Mouse (Mus musculus): ENCODE measurements around the gene Plcb4. TPM values are rescaled to one million over a fixed set of nuclear protein-coding genes. Genes with fewer than 3 reads are reported as not detected.
A peak's percentile ranks its signal among the peaks of the same experiment; 100 is the strongest.
"Not testable (repeated sequence)": the region's sequence is repeated elsewhere in the genome, so short reads cannot be mapped to it uniquely, and the experiment has no call there.

Plcb4 gene
- polyA plus RNA-seq, 1 experiment from 2014 or later, result 29.3 TPM

DNA sequence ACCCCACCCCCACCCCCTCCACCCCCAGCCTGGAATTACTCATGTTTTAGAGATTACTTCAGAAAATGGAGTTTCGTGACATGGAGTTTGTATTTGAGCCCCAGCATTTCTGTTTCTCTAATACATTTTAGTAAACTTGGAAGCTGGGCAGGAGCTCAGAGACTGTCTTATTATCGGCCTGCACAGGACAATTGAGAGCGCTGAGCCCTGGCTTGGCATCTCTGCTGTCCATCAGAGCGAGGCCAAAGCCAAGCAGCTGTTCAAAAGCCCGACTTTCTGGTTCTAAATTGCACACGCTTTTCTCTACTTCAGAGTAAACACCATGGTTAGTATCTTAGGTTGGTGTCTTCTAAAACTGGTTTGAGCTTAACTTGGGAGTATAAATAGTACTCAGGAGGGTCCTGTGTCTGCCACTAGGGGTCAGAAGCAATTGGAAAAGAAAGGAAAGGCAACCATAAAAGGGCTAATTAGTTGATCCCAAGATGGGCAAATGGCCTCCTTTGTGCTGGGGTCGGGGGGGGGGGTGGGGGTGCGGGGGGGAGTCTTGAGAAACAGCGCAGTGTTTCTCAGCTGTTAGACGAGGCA lies 75.2 kb downstream of the Plcb4 start:
- Histone ChIP-seq H3K4me1 (replicated peaks; ENCODE audit: control insufficient read depth, insufficient read depth, low read length) (no peaks in the 10 kb centered on the region), H3K36me3 (ENCODE audit: control insufficient read depth, insufficient read depth, low read length) (no peaks in the 10 kb centered on the region), H3K4me2 (replicated peaks; ENCODE audit: low read depth, low read length) (no peak overlapping the region), H3K9me3 (ENCODE audit: control insufficient read depth, low read length) (no peaks in the 10 kb centered on the region), H3K4me3 (ENCODE audit: low read depth, low read length) (no peak overlapping the region), H3K27me3 (ENCODE audit: control insufficient read depth, insufficient read depth, low read length) (no peaks in the 10 kb centered on the region), H3K27ac (ENCODE audit: low read depth, low read length) (no peak overlapping the region), H3K9ac (ENCODE audit: low read depth, low read length) (no peak overlapping the region)
- peak; percentile 38; the same call in 1 of the 2 replicates for ATAC-seq (ENCODE audit: low FRiP score)
- no peak for DNase-seq (ENCODE audit: low spot score)
- 44% methylated on average over 10 of the region's 10 CpGs for WGBS

DNA sequence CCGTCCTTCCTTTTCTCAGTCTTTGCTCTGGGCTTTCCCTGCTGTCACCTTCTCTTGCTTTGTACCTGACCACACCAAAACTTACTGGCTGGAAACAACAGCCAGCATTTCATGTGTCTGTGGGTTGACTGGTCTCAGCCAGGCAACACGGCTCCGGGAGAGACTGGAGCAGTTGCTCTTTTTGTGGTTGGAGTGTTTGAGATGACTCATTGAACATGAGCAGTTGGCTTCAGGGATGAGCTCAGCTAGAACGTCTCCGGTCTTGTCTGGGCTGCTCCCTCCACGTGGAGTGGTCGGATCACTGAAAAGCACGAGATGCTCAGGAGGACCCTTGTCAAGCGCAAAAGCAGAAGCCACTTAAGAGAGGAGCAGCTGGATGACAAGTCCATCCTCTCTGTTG lies 78.7 kb downstream of the Plcb4 start:
- Histone ChIP-seq H3K4me1 (replicated peaks; ENCODE audit: control insufficient read depth, insufficient read depth, low read length) (no peaks in the 10 kb centered on the region), H3K4me3 (ENCODE audit: low read depth, low read length) (no peak overlapping the region), H3K36me3 (ENCODE audit: control insufficient read depth, insufficient read depth, low read length) (no peaks in the 10 kb centered on the region), H3K9me3 (ENCODE audit: control insufficient read depth, low read length) (no peaks in the 10 kb centered on the region), H3K9ac (ENCODE audit: low read depth, low read length) (no peak overlapping the region), H3K27me3 (ENCODE audit: control insufficient read depth, insufficient read depth, low read length) (no peaks in the 10 kb centered on the region), H3K27ac (ENCODE audit: low read depth, low read length) (no peak overlapping the region), H3K4me2 (replicated peaks; ENCODE audit: low read depth, low read length) (no peak overlapping the region)
- no peak for ATAC-seq (ENCODE audit: low FRiP score)
- WGBS, result 83% methylated on average over 9 of the region's 9 CpGs
- DNase-seq (ENCODE audit: low spot score), result no peak

DNA sequence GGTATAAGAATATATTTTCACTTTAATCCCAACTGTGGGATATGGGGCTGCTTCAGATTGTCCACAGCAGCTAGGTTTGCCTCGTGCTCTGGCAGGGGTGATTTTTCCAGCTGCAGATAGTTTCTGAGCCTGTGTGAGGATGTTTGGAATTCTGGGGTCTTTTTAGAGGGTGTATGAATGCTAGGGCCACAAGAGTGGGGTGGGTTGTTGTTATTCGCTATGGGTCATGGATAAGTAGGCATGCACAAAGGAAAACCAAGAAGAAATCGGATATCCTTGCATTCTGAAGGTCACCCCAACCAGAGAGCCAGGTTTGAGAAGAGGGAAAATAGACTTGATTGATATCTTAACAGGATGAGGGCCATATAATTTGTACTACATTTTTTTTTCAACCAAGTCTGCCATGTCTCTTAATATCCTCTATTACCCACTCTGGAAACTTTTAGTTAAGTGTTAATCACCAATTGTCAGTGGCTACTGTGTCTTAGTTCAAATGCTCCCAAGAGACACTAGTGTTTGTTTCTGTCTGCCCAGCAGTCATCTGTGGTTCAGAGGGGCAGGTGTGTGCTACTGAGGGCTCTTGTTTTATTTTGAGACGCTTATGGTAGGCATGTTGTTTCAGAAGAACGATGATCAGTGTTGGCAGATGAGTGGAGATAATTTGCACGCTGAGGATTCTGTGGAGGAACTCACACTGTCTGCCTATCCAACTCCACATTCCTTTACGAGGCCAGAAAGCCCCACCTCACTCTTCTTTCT lies 79.4 kb downstream of the Plcb4 start:
- H3K4me2 ChIP-seq (replicated peaks; ENCODE audit: low read depth, low read length); ATAC-seq (ENCODE audit: low FRiP score); H3K36me3 ChIP-seq (ENCODE audit: control insufficient read depth, insufficient read depth, low read length); H3K9me3 ChIP-seq (ENCODE audit: control insufficient read depth, low read length); H3K27ac ChIP-seq (ENCODE audit: low read depth, low read length); DNase-seq (ENCODE audit: low spot score); H3K4me3 ChIP-seq (ENCODE audit: low read depth, low read length); H3K4me1 ChIP-seq (replicated peaks; ENCODE audit: control insufficient read depth, insufficient read depth, low read length); H3K9ac ChIP-seq (ENCODE audit: low read depth, low read length); H3K27me3 ChIP-seq (ENCODE audit: control insufficient read depth, insufficient read depth, low read length): not testable (repeated sequence)
- WGBS, result 64% methylated on average over 7 of the region's 7 CpGs

- Histone ChIP-seq H3K4me1 (replicated peaks; ENCODE audit: control insufficient read depth, insufficient read depth, low read length) (no peaks in the 10 kb centered on the region), H3K9me3 (ENCODE audit: control insufficient read depth, low read length) (no peaks in the 10 kb centered on the region), H3K27ac (ENCODE audit: low read depth, low read length) (no peak overlapping the region), H3K9ac (ENCODE audit: low read depth, low read length) (no peak overlapping the region), H3K27me3 (ENCODE audit: control insufficient read depth, insufficient read depth, low read length) (no peaks in the 10 kb centered on the region), H3K4me2 (replicated peaks; ENCODE audit: low read depth, low read length) (no peak overlapping the region), H3K36me3 (ENCODE audit: control insufficient read depth, insufficient read depth, low read length) (no peaks in the 10 kb centered on the region), H3K4me3 (ENCODE audit: low read depth, low read length) (no peak overlapping the region)
- DNase-seq (ENCODE audit: low spot score) (no peak), ATAC-seq (ENCODE audit: low FRiP score) (no peak)
- 70% methylated on average over 1 of the region's 1 CpGs for WGBS
These were observed 80.1 kb downstream of the Plcb4 start for GRCm38 (mm10) chr2:135738950-135739349.

- Histone ChIP-seq H3K36me3 (ENCODE audit: control insufficient read depth, insufficient read depth, low read length) (no peaks in the 10 kb centered on the region), H3K9me3 (ENCODE audit: control insufficient read depth, low read length) (no peaks in the 10 kb centered on the region), H3K27ac (ENCODE audit: low read depth, low read length) (peak overlapping the region; percentile 42; the same call in 1 of the 2 replicates), H3K4me1 (replicated peaks; ENCODE audit: control insufficient read depth, insufficient read depth, low read length) (no peaks in the 10 kb centered on the region), H3K4me3 (ENCODE audit: low read depth, low read length) (no peak overlapping the region), H3K27me3 (ENCODE audit: control insufficient read depth, insufficient read depth, low read length) (no peaks in the 10 kb centered on the region), H3K9ac (ENCODE audit: low read depth, low read length) (no peak overlapping the region), H3K4me2 (replicated peaks; ENCODE audit: low read depth, low read length) (no peak overlapping the region)
- peak; percentile 61; the same call in 1 of the 2 replicates for ATAC-seq (ENCODE audit: low FRiP score)
- DNase-seq (ENCODE audit: low spot score), result peak; percentile 33
- WGBS, result 62% methylated on average over 10 of the region's 10 CpGs
These were observed 84.3 kb downstream of the Plcb4 start for GRCm38 (mm10) chr2:135742954-135743700.

DNA sequence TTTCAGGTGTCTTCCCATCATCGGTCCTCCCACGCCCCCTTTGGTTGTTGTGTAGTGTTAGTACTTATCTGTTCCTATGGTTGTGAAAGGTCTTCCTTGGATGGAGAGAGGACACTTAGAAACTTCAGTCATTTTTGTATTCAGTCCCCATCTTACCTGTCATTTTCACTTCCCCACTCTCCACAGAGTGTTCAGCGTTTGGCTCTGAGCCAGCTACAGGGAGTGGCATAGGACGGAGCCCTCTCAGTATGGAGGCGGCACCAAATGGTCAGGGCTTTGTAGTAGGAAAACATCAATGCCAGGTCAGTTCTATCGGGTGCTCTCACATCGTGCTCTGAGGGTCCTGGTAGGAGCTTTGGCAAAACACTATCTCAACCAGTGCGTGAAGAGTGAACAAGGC lies 85.9 kb downstream of the Plcb4 start:
- ATAC-seq (ENCODE audit: low FRiP score) (0 out of 2 replicates have a peak, but pooled peaks have one; percentile 29), DNase-seq (ENCODE audit: low spot score) (no peak)
- Histone ChIP-seq H3K4me2 (replicated peaks; ENCODE audit: low read depth, low read length) (no peak overlapping the region), H3K27me3 (ENCODE audit: control insufficient read depth, insufficient read depth, low read length) (no peaks in the 10 kb centered on the region), H3K4me1 (replicated peaks; ENCODE audit: control insufficient read depth, insufficient read depth, low read length) (no peaks in the 10 kb centered on the region), H3K36me3 (ENCODE audit: control insufficient read depth, insufficient read depth, low read length) (no peaks in the 10 kb centered on the region), H3K9me3 (ENCODE audit: control insufficient read depth, low read length) (no peaks in the 10 kb centered on the region), H3K4me3 (ENCODE audit: low read depth, low read length) (no peak overlapping the region), H3K27ac (ENCODE audit: low read depth, low read length) (no peak overlapping the region), H3K9ac (ENCODE audit: low read depth, low read length) (no peak overlapping the region)
- WGBS, result 83% methylated on average over 8 of the region's 8 CpGs

GRCm38 (mm10) chr2:135745126-135745525 lies 86.3 kb downstream of the Plcb4 start:
- Histone ChIP-seq H3K4me1 (replicated peaks; ENCODE audit: control insufficient read depth, insufficient read depth, low read length) (no peaks in the 10 kb centered on the region), H3K27ac (ENCODE audit: low read depth, low read length) (no peak overlapping the region), H3K9ac (ENCODE audit: low read depth, low read length) (no peak overlapping the region), H3K4me2 (replicated peaks; ENCODE audit: low read depth, low read length) (no peak overlapping the region), H3K27me3 (ENCODE audit: control insufficient read depth, insufficient read depth, low read length) (no peaks in the 10 kb centered on the region), H3K36me3 (ENCODE audit: control insufficient read depth, insufficient read depth, low read length) (no peaks in the 10 kb centered on the region), H3K9me3 (ENCODE audit: control insufficient read depth, low read length) (no peaks in the 10 kb centered on the region), H3K4me3 (ENCODE audit: low read depth, low read length) (no peak overlapping the region)
- 0 out of 2 replicates have a peak, but pooled peaks have one; percentile 15 for ATAC-seq (ENCODE audit: low FRiP score)
- 61% methylated on average over 7 of the region's 7 CpGs for WGBS
- DNase-seq (ENCODE audit: low spot score), result peak; percentile 15

DNA sequence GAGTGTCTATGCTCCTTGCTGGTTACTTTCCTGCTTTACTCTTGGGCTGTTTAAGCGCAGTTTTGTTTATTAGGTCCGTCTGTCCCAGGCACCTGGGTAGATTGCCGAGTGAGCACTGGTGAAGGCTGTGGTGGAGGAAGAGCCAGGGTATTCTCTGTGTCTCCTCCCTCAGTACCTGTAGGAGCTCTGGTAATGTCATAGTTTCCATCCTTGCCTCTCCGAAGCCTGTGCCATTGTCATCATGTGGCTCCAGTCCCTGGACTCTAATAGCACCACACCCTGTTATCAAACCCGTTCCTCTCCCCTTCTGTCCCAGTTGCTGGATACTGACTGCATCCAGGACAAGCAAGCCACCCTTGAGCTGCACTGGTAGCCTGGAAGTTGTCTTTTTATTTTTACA lies 89.6 kb downstream of the Plcb4 start:
- DNase-seq (ENCODE audit: low spot score), result no peak
- ATAC-seq (ENCODE audit: low FRiP score), result no peak

More for the DNA sequence above, 89.6 kb downstream of the Plcb4 start:
- Histone ChIP-seq H3K36me3 (ENCODE audit: control insufficient read depth, insufficient read depth, low read length) (no peaks in the 10 kb centered on the region), H3K27ac (ENCODE audit: low read depth, low read length) (no peak overlapping the region), H3K4me1 (replicated peaks; ENCODE audit: control insufficient read depth, insufficient read depth, low read length) (no peaks in the 10 kb centered on the region), H3K9me3 (ENCODE audit: control insufficient read depth, low read length) (no peaks in the 10 kb centered on the region), H3K27me3 (ENCODE audit: control insufficient read depth, insufficient read depth, low read length) (no peaks in the 10 kb centered on the region), H3K4me2 (replicated peaks; ENCODE audit: low read depth, low read length) (no peak overlapping the region), H3K9ac (ENCODE audit: low read depth, low read length) (no peak overlapping the region), H3K4me3 (ENCODE audit: low read depth, low read length) (no peak overlapping the region)
- WGBS, result 87% methylated on average over 5 of the region's 5 CpGs

Measured in hindbrain, embryonic 11.5 days (tissue).